10 mouse cellular contexts compared by ENCODE assay signal in the genomic region with DNA sequence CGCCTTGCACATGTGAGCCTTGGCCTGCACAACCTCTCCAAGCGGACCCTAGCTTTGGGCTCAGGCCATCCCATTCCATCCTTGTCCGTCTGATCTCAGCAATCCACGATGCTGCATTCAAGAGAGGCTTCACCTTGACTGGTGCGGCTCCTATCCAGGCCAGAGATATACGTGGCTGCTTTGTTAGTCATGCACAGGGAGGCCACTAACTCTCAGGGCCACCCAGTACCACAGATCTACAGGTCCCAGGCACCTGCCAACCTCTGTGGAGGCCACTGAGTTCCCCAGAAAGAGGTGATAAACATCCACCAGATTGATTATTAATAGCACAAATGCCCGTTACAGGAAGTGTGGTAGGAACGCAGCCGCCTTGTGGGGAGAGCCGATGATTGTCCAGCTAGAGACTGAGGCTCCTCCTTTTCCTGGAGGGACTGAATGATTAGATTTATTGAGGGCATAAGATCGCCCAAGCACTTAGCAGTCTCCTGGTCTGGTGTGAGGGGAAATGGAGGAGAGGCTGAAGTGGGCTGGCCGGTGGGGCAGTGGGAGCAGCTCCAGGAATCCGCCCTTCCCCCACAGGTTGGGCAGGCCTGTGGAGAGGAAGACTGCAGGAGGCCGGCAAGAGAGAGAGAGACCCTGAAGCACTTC. TPM values are rescaled to one million over a fixed set of nuclear protein-coding genes. Genes with fewer than 3 reads are reported as not detected.
A peak's percentile ranks its signal among the peaks of the same experiment; 100 is the strongest.
DNase-seq lines count a peak whose midpoint lies in the region; ATAC-seq lines count a peak whose summit lies in the region.
"Had no signal": no experiment of that assay in that cellular context is flagged by ENCODE, and none has a peak within 500 bp of the region (broad histone marks: within the 10 kb centered on the region; RNA-seq: fewer than 3 reads in every experiment).

No protein-coding gene starts in this region.

- no peak overlapping the region for H3K9ac ChIP-seq in lung, embryonic 15.5 days
- peak overlapping the region; percentile 28; the same call in 1 of the 2 replicates for H3K9ac ChIP-seq in kidney, embryonic 14.5 days (ENCODE audit: low read depth, low read length)

- H3K36me3 ChIP-seq in lung, embryonic 15.5 days: no peaks in the 10 kb centered on the region
- no peaks in the 10 kb centered on the region for H3K36me3 ChIP-seq in kidney, embryonic 14.5 days (ENCODE audit: control insufficient read depth, insufficient read depth, low read length)

- peak overlapping the region; percentile 29; the same call in 1 of the 2 replicates for H3K27ac ChIP-seq in lung, embryonic 15.5 days
- peak overlapping the region; percentile 63; the same call in 1 of the 2 replicates for H3K27ac ChIP-seq in kidney, embryonic 14.5 days (ENCODE audit: low read depth, low read length)
- H3K27ac ChIP-seq: macrophage had no signal

- H3K4me1 ChIP-seq in lung, embryonic 15.5 days: peaks cover 16% of the 10 kb centered on the region
- peaks cover 6% of the 10 kb centered on the region for H3K4me1 ChIP-seq in kidney, embryonic 14.5 days (ENCODE audit: control insufficient read depth, insufficient read depth, low read length)

- 39% methylated on average over 14 of the region's 14 CpGs for WGBS in lung, embryonic 15.5 days
- WGBS in kidney, embryonic 14.5 days: 27% methylated on average over 14 of the region's 14 CpGs

- ATAC-seq in lung, embryonic 15.5 days (ENCODE audit: borderline replicate concordance, extremely low read depth, low FRiP score, low TSS enrichment): peak; percentile 66; the same call in 1 of the 2 replicates
- ATAC-seq in kidney, embryonic 14.5 days (ENCODE audit: low FRiP score, low TSS enrichment): peak; percentile 84
- ATAC-seq in megakaryocyte progenitor cell, adult 5-6 weeks (replicated peaks; ENCODE audit: poor library complexity): 0 out of 2 replicates have a peak, but pooled peaks have one; percentile 15

- H3K4me3 ChIP-seq in lung, embryonic 15.5 days: no peak overlapping the region
- no peak overlapping the region for H3K4me3 ChIP-seq in kidney, embryonic 14.5 days (ENCODE audit: low read length)

- peak overlapping the region; percentile 5; the same call in 1 of the 2 replicates for H3K4me2 ChIP-seq in lung, embryonic 15.5 days
- peak overlapping the region; percentile 8; the same call in 1 of the 2 replicates for H3K4me2 ChIP-seq in kidney, embryonic 14.5 days (replicated peaks; ENCODE audit: low read depth, low read length)

- peak; percentile 14 for DNase-seq in adrenal gland, postnatal 10 days
- DNase-seq in adrenal gland, postnatal 4 days (ENCODE audit: low spot score in 2 of 2): no peak
- no peak for DNase-seq in lung, adult 18-20 months
- no peak for DNase-seq in ovary, adult 18-20 months (ENCODE audit: low spot score)
- DNase-seq in spleen, postnatal 36 days (ENCODE audit: low spot score in 2 of 2): no peak
- DNase-seq: gastrocnemius, postnatal 36 days had no signal

- H3K9me3 ChIP-seq in lung, embryonic 15.5 days: no peaks in the 10 kb centered on the region
- no peaks in the 10 kb centered on the region for H3K9me3 ChIP-seq in kidney, embryonic 14.5 days (ENCODE audit: control insufficient read depth, low read length)

- no peaks in the 10 kb centered on the region; the same call in 1 of the 2 replicates for H3K27me3 ChIP-seq in lung, embryonic 15.5 days
- H3K27me3 ChIP-seq in kidney, embryonic 14.5 days (ENCODE audit: control insufficient read depth, insufficient read depth, low read length): no peaks in the 10 kb centered on the region

RNA-seq across cellular contexts. Expression of gene Ubac1, which starts 19.7 kb away (rescaled TPM):
- 10 to 100 TPM; 50.5 to 77.3 TPM for total RNA-seq in adrenal gland, postnatal 10 days (2021)
- total RNA-seq in adrenal gland, postnatal 4 days (2021): 10 to 100 TPM; 51.2 to 54.4 TPM
- 70.3 and 71.7 TPM in 2 replicates for polyA plus RNA-seq in lung, embryonic 15.5 days (2015; fragmentation: Nextera tagmentation; extraction: Ambion mirVana)
- polyA plus RNA-seq in kidney, embryonic 14.5 days (2014; fragmentation: Nextera tagmentation; extraction: Ambion mirVana): 80.0 and 94.3 TPM in 2 replicates
- total RNA-seq in megakaryocyte progenitor cell, adult 5-6 weeks (2015): 62.2 and 62.7 TPM in 2 replicates
- 34.4 and 44.1 TPM in 2 replicates for total RNA-seq in megakaryocyte progenitor cell, adult 5-6 weeks (2017)

RNA-seq across cellular contexts. Expression of gene Camsap1, which starts 58.2 kb away (rescaled TPM):
- 10 to 100 TPM; 28.2 to 28.7 TPM for total RNA-seq in adrenal gland, postnatal 10 days (2021)
- total RNA-seq in adrenal gland, postnatal 4 days (2021): 10 to 100 TPM; 41.3 to 44.8 TPM
- polyA plus RNA-seq in lung, embryonic 15.5 days (2015; fragmentation: Nextera tagmentation; extraction: Ambion mirVana): 14.8 and 20.4 TPM in 2 replicates
- 12.6 and 24.8 TPM in 2 replicates for polyA plus RNA-seq in kidney, embryonic 14.5 days (2014; fragmentation: Nextera tagmentation; extraction: Ambion mirVana)
- 12.5 and 13.2 TPM in 2 replicates for total RNA-seq in megakaryocyte progenitor cell, adult 5-6 weeks (2015)
- total RNA-seq in megakaryocyte progenitor cell, adult 5-6 weeks (2017): 7.9 and 14.2 TPM in 2 replicates

Comparison
In these comparisons a context has a peak if more than half of its experiments do, and no peak if none do; other contexts are left out.
1. ATAC-seq: peak in every context shown above with its lines; median percentile 84 in kidney, embryonic 14.5 days; 66 in lung, embryonic 15.5 days; 15 in megakaryocyte progenitor cell, adult 5-6 weeks.